Mouse (Mus musculus) neural tube, embryonic 12.5 days (tissue): Measurements from ENCODE around the gene Ift52. TPM values are rescaled to one million over a fixed set of nuclear protein-coding genes. Genes with fewer than 3 reads are reported as not detected.
"Not testable (repeated sequence)": the region's sequence is repeated elsewhere in the genome, so short reads cannot be mapped to it uniquely, and the experiment has no call there.

ENCODE experiments used
- ATAC-seq: fragments of 200-750 bp; cut with Nextera tagmentation; 2 replicates; pipeline ENCODE4 v1.8.0; 2017; ENCODE audit warnings: low read depth, mild to moderate bottlenecking, moderate TSS enrichment, moderate library complexity; ENCODE audit not compliant: low FRiP score
- H3K27ac ChIP-seq: fragments of 300-500 bp; sonication (generic); 2 replicates; pipeline ENCODE4 v1.5.1; 2016
- H3K27me3 ChIP-seq: fragments of 300-500 bp; sonication (generic); replicated peaks from 2 replicates; pipeline ENCODE4 v1.6.1; 2016; ENCODE audit warnings: mild to moderate bottlenecking
- H3K36me3 ChIP-seq: fragments of 300-500 bp; sonication (generic); 2 replicates; pipeline ENCODE4 v1.6.1; 2016; ENCODE audit warnings: mild to moderate bottlenecking
- H3K4me1 ChIP-seq: fragments of 300-500 bp; sonication (generic); 2 replicates; pipeline ENCODE4 v1.6.1; 2016
- H3K4me2 ChIP-seq: fragments of 300-500 bp; sonication (generic); replicated peaks from 2 replicates; pipeline ENCODE4 v1.6.1; 2016; ENCODE audit warnings: mild to moderate bottlenecking
- H3K4me3 ChIP-seq: fragments of 300-500 bp; sonication (generic); 2 replicates; pipeline ENCODE4 v1.5.1; 2016
- H3K9ac ChIP-seq: fragments of 300-500 bp; sonication (generic); 2 replicates; pipeline ENCODE4 v1.6.1; 2016; ENCODE audit warnings: mild to moderate bottlenecking
- H3K9me3 ChIP-seq: fragments of 300-500 bp; sonication (generic); 2 replicates; pipeline ENCODE4 v1.6.1; 2016; ENCODE audit warnings: mild to moderate bottlenecking
- WGBS: fragments of 180-500 bp; shearing (Covaris S2); methylation state at CpG from one replicate; pipeline ENCODE4 v1.1.7; 2016; 5-methylcytosine and 5-hydroxymethylcytosine counted together
- polyA plus RNA-seq: library from polyadenylated mRNA; unstranded; fragments of >200 nt; fragmentation: Nextera tagmentation; extraction: Ambion mirVana; gene quantifications from 2 replicates; pipeline ENCODE4 v1.2.1, GENCODE M21; 2016

The Ift52 gene
- polyA plus RNA-seq, 1 experiment from 2014 or later, result 48.4 TPM

DNA sequence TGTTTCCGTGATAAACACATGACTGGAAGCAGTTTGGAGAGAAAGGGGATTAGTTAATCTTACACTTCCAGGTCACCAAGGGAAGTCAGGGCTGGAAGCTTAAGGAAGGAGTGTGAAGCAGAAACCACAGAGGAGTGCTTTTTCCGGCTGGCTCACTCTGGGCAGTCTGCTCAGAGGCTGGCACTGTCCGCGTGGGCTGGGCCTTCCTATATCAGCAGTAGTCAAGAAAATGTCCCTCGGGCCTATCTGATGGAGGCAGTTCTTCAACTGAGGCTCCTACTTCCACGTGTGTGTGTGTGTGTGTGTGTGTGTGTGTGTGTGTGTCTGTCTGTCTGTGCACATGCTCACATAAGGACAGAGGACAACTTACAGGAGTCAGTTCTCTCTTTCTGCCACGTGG, 22.8 kb downstream of the Ift52 start:
- Histone ChIP-seq H3K9ac (no peak overlapping the region), H3K4me3 (no peak overlapping the region), H3K27ac (no peak overlapping the region), H3K4me1 (no peaks in the 10 kb centered on the region), H3K27me3 (no peaks in the 10 kb centered on the region), H3K36me3 (peaks cover 89% of the 10 kb centered on the region), H3K9me3 (no peaks in the 10 kb centered on the region), H3K4me2 (no peak overlapping the region)
- 92% methylated on average over 7 of the region's 7 CpGs for WGBS
- no peak for ATAC-seq

DNA sequence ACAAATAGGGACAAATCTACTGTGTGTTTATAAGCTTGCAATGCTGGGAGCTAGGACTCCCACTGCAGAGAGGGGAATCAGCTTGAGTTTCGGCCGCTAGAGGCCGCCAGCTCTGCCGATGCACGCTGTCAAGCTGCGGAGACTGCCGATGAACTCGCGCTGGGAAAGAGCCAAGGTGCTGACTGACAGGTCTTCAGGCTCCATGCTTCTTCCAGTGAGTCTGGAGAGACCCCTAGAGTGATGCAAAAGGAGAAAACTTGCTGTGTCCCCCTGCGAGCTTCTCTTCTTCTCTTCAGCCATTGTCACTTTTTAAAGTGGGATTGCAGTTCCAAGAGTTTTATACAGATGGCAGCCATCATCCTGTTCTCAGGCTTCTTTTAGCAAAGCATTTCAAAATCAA, 31.0 kb downstream of the Ift52 start:
- peaks cover 35% of the 10 kb centered on the region for H3K36me3 ChIP-seq
- 4% methylated on average over 10 of the region's 10 CpGs for WGBS
- no peaks in the 10 kb centered on the region for H3K4me1 ChIP-seq
- H3K27me3 ChIP-seq, result no peaks in the 10 kb centered on the region
- no peak overlapping the region for H3K4me3 ChIP-seq
- H3K9me3 ChIP-seq, result no peaks in the 10 kb centered on the region
- no peak overlapping the region for H3K9ac ChIP-seq
- no peak for ATAC-seq
- H3K4me2 ChIP-seq, result peak overlapping the region; percentile 39
- H3K27ac ChIP-seq, result no peak overlapping the region

DNA sequence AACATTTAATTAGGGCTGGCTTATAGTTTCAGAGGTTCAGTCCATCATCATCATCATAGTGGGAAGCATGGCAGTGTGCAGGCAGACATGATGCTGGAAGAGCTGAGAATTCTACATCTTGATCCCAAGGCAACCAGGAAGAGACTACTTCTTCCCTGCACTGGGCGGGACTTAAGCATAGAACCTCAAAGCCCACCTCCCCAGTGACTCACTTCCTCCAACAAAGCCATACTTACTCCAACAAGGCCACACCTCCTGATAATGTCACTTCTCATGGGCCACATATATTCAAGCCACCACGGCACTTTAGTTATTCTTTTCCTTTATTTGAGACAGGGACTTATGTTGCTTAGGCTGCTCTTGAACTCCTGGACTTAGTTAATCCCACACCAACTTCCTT, 32.0 kb downstream of the Ift52 start:
- H3K9ac ChIP-seq, result no peak overlapping the region
- no peak for ATAC-seq
- H3K9me3 ChIP-seq, result no peaks in the 10 kb centered on the region
- H3K4me1 ChIP-seq, result no peaks in the 10 kb centered on the region
- 93% methylated on average over 2 of the region's 2 CpGs for WGBS
- peaks cover 27% of the 10 kb centered on the region for H3K36me3 ChIP-seq
- H3K4me2 ChIP-seq, result no peak overlapping the region
- no peak overlapping the region for H3K27ac ChIP-seq
- H3K27me3 ChIP-seq, result no peaks in the 10 kb centered on the region
- no peak overlapping the region for H3K4me3 ChIP-seq

DNA sequence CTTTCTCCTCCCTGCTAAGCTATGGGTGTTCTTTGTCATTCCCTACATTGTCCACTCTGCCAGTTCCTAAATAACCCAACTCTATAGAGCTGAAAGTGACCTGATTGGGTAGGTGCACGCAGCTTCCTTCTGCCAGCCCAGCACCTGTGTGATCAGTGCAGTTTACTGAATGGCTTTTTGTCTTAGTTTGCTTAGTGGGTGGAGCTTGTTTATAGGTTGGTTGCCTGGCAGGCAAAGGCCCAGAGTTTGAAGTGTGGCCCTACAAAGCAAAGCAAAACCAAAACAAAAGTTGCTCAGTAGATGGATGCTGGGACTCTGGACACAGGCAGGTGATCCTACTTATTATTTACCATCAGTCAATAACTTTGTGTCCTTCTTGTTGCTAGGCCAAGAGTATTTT, 34.5 kb downstream of the Ift52 start:
- Histone ChIP-seq H3K27ac (no peak overlapping the region), H3K36me3 (peaks cover 6% of the 10 kb centered on the region), H3K4me2 (no peak overlapping the region), H3K9ac (no peak overlapping the region), H3K4me3 (no peak overlapping the region), H3K9me3 (no peaks in the 10 kb centered on the region), H3K27me3 (no peaks in the 10 kb centered on the region), H3K4me1 (peaks cover 17% of the 10 kb centered on the region)
- ATAC-seq, result no peak
- WGBS, result 70% methylated on average over 1 of the region's 1 CpGs

DNA sequence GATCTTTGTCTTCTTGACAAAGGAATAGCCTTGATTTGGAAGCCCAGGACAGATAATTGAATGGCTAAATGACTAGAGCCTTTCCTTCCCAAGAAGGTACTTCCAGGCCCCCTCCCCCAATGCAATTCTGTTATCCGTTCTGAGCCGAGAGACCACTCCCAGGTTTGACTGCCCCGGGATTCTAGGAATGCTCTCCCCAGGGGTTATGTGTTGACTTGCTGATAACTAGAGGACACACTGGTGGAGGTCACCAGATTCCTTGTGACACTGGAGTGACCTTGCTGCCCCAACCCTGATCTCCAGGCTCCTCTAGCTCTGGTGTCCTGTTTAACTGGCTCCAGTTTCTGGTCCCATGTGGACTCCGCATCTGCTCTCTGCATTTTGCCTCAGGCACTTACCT, 34.9 kb downstream of the Ift52 start:
- H3K9me3 ChIP-seq, result no peaks in the 10 kb centered on the region
- no peak for ATAC-seq
- peaks cover 17% of the 10 kb centered on the region for H3K4me1 ChIP-seq
- 36% methylated on average over 4 of the region's 4 CpGs for WGBS
- no peak overlapping the region for H3K4me3 ChIP-seq
- no peak overlapping the region for H3K27ac ChIP-seq
- no peaks in the 10 kb centered on the region for H3K27me3 ChIP-seq
- H3K4me2 ChIP-seq, result no peak overlapping the region
- H3K36me3 ChIP-seq, result peaks cover 1% of the 10 kb centered on the region
- H3K9ac ChIP-seq, result no peak overlapping the region

DNA sequence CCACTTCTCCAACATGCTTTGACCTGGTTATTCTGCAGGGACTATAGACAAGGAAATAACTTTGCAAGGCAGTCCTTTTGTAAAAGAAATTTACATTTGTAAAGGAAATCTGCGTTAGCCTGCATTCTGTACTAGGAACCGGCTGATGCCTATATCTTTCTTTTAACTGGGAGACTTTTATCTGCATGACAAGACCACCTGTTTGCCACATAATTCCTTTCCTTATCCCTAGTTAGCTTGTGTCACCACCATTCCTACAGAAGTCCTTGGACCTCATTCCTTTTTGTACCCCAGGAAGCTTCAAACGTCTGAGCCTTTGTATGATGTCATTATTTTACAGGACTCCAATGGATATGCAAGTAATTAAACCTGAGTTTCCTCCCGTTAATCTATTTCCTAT, 35.7 kb downstream of the Ift52 start:
- H3K36me3 ChIP-seq, result no peaks in the 10 kb centered on the region
- peaks cover 17% of the 10 kb centered on the region for H3K4me1 ChIP-seq
- no peak overlapping the region for H3K27ac ChIP-seq
- H3K4me2 ChIP-seq, result no peak overlapping the region
- H3K27me3 ChIP-seq, result no peaks in the 10 kb centered on the region
- no peaks in the 10 kb centered on the region for H3K9me3 ChIP-seq
- no peak overlapping the region for H3K9ac ChIP-seq
- whole genome bisulfite sequencing, result 72% methylated on average over 4 of the region's 4 CpGs
- ATAC-seq, result no peak
- no peak overlapping the region for H3K4me3 ChIP-seq

DNA sequence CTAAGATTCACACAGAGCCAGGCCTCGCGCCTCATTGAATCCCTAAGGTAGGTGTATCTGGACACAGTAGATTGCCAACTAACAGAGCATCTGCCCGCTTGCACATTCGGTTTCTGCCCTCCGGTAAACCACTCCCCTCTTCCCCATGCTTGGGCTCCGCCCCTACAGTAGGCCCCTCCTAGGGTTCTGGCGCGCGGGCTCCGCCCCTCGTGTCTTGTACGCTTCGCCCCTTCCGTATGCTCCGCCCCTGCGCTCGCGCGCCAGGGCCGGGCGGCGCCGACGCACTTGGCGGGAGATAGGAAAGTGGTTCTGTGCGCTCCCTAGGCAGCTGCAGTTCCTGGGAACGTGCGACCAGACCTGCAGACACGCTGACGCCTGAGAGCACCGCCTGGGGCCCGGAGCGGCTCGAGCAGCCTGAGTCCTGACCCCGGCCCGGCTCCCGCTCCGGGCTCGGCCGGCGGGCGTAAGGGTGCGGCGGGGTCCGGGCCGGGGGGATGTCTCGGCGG, 37.2 kb downstream of the Ift52 start, which contains the start of gene Mybl2:
TSS of gene Mybl2 (plus strand) at position 353 of the 506 bp plus-strand sequence.
- peaks cover 17% of the 10 kb centered on the region for H3K4me1 ChIP-seq
- ATAC-seq, result peak; percentile 99
- peak within 1 kb of the TSS; percentile 100 for H3K4me2 ChIP-seq
- no peaks in the 10 kb centered on the region for H3K27me3 ChIP-seq
- H3K4me3 ChIP-seq, result peak within 1 kb of the TSS; percentile 64
- H3K9ac ChIP-seq, result peak within 1 kb of the TSS; percentile 68
- under 1% methylated on average over 48 of the region's 48 CpGs for WGBS
- no peaks in the 10 kb centered on the region for H3K9me3 ChIP-seq
- no peaks in the 10 kb centered on the region for H3K36me3 ChIP-seq
- H3K27ac ChIP-seq, result no peak within 1 kb of the TSS

DNA sequence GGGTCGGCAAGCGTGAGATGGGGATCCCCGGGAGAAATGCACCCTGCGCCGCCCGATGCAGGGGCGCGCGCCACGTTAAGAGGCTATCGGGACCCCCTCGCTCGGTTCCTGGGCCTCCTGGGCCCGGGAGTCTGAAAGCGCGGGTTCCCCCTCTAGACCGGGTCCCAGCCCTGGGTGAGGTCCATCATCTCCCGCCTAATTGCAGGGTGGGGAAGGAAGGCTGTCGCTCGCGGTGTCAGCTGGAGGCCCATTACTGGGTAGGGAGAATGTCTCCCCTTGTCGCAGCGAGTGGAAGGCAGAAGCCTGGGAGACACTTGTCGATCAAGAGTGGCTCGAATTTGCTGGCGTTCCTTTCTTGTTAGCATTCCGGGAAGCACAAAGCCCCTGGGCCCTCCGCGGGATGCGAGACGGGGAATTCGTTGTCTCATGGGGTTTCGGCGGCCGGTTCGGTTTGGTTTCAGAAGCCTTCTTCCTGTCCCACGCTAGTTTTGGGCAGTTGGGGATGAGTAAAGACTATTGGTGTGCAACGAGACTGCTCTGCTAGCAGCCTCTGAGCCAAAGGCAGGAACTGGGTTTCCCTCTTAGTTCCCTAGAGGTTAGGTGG, 37.8 kb downstream of the Ift52 start:
- Histone ChIP-seq H3K9ac (peak overlapping the region; percentile 68), H3K27ac (no peak overlapping the region), H3K9me3 (no peaks in the 10 kb centered on the region), H3K4me2 (peak overlapping the region; percentile 100), H3K4me3 (peak overlapping the region; percentile 64), H3K4me1 (peaks cover 17% of the 10 kb centered on the region), H3K36me3 (no peaks in the 10 kb centered on the region), H3K27me3 (no peaks in the 10 kb centered on the region)
- WGBS, result under 1% methylated on average over 36 of the region's 38 CpGs
- ATAC-seq, result peak; percentile 61

DNA sequence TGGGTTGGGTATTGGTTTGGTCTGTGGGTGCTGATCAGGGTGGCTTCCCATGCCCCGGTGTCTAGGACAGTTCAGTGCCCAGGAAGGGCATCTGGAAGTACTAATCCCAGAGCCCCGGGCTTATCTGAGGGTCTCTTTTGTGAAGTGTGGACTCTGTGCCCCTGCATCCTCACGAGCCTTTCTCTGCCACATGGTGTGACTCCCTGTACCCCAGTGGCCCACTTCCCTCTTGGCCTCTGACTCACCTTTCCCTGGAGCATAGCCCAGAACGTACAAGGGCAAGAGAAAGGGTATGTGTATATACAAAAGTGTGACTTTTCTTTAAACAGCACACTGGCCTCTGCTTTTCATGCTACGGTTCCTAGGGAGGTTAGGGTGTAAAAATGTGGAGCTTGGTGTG, 38.6 kb downstream of the Ift52 start:
- Histone ChIP-seq H3K4me2 (peak overlapping the region; percentile 100), H3K9ac (peak overlapping the region; percentile 68; the same call in 1 of the 2 replicates), H3K9me3 (no peaks in the 10 kb centered on the region), H3K4me3 (peak overlapping the region; percentile 64), H3K27me3 (no peaks in the 10 kb centered on the region), H3K4me1 (peaks cover 17% of the 10 kb centered on the region), H3K27ac (no peak overlapping the region), H3K36me3 (no peaks in the 10 kb centered on the region)
- no peak for ATAC-seq
- 40% methylated on average over 5 of the region's 5 CpGs for WGBS

DNA sequence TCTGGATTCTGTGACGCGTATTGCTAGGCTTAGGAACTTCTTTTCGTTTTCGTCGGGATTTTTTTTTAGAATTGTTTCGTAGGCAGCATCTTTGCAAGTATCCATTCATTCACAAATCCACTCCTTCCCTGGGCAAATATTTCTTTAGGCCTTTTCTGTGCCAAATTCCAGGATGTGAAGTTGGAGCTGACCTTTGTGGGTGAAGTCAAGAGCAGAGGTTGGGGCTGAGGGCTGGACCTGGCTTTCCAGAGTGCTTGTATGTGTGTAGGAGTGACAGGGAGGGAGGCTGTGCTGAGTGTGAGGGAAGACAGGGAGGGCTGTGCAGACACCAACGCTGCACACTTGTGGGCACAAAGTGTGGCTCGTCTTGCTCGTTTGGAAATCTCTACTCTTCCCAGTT, 39.4 kb downstream of the Ift52 start:
- Histone ChIP-seq H3K27ac (no peak overlapping the region), H3K36me3 (no peaks in the 10 kb centered on the region), H3K9me3 (no peaks in the 10 kb centered on the region), H3K9ac (no peak overlapping the region), H3K4me2 (no peak overlapping the region), H3K27me3 (no peaks in the 10 kb centered on the region), H3K4me1 (peaks cover 17% of the 10 kb centered on the region), H3K4me3 (no peak overlapping the region)
- no peak for ATAC-seq
- 93% methylated on average over 9 of the region's 9 CpGs for WGBS

DNA sequence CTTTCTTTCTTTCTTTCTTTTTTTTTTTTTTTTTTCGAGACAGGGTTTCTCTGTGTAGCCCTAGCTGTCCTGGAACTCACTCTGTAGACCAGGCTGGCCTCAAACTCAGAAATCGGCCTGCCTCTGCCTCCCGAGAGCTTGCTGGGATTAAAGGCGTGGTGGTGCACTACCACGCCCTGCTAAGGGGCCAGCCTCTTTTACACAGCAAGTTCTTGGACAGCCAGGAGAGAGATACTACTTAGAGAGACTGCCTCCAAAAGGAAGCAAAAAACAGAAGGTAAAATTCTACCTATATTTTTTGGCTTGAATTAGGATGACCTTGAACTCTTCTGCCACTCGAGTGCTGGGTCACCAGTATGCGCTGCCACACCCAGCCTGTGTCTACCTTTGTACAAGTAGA, 41.8 kb downstream of the Ift52 start:
- not testable (repeated sequence) for H3K9me3 ChIP-seq, H3K4me2 ChIP-seq, ATAC-seq, H3K27ac ChIP-seq, H3K9ac ChIP-seq, H3K27me3 ChIP-seq, H3K36me3 ChIP-seq, H3K4me3 ChIP-seq
- WGBS, result 89% methylated on average over 7 of the region's 7 CpGs
- H3K4me1 ChIP-seq, result peaks cover 17% of the 10 kb centered on the region

DNA sequence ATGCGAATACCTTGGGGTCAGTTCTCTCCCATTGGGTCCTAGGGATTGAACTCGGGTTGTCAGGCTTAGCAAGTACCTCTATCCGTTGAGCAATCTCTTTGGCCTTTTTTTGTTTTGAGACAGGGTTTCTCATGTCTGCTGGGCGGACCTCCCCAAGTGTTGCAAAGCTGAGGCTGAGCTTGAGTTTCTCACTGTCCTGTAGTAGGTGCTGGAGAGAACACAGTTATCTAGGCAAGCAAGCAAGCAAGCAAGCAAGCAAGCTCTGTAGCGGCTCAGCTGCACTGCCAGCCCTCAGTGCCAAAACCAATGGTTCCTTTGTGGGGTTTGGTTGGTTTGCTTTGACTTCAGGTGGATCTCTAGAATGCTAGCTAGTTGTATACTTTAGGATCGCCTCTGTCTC, 43.5 kb downstream of the Ift52 start:
- H3K27ac ChIP-seq, result no peak overlapping the region
- H3K36me3 ChIP-seq, result peaks cover 8% of the 10 kb centered on the region; the same call in 1 of the 2 replicates
- H3K4me2 ChIP-seq, result no peak overlapping the region
- no peak overlapping the region for H3K4me3 ChIP-seq
- 87% methylated on average over 6 of the region's 6 CpGs for WGBS
- H3K27me3 ChIP-seq, result no peaks in the 10 kb centered on the region
- H3K9ac ChIP-seq, result no peak overlapping the region
- no peak for ATAC-seq
- no peaks in the 10 kb centered on the region for H3K9me3 ChIP-seq
- peaks cover 6% of the 10 kb centered on the region for H3K4me1 ChIP-seq
